Mouse (Mus musculus) hindlimb bud, embryonic 11.5 days (tissue): ENCODE measurements around the gene Itga6.

Source experiments
- DNase-seq: peaks from one replicate; pipeline ENCODE4 v3.0.0-alpha.2; 2012; ENCODE audit warnings: low read depth, low spot score; ENCODE audit errors: extremely low spot score

Gene Itga6

DNA sequence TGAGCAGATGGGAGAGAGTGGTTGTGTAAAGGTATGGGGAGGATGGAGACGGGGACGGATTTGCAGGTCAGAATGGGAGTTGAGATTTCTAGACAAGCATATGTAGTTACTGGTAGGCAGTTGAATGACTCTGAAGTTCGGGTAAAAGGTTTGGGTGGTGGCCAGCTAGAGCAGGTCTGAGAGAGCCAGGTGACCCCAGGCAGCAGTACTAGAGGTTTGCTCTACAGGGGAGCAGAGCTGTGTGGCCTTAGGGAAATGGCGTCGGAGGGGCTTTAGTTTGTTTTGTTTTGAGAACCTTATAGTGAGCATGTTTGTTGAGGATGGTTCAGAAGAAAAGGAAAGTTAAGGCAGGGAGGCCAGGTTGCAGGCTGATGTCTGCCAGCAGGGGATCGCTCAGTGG, 51.4 kb downstream of the Itga6 start:
- DNase-seq = no peak

DNA sequence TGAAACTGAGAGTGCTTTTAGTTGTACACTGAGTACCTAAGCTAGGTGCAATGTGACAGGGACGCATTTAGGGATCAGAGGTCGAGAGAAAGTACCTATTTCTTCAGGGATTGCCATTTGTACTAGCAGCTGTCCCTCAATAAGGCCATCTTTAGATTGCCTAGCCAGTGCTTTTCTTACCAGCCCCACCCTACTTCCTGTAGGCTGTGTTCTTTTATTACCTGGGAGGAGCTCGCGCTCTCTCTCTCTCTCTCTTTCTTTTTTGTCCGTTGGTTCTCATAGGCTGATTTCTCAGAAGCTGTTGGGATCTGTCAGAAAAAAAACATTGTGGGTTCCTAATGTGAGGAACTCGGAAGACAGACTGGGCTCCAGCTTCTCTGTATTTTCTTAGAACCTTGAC, 55.4 kb downstream of the Itga6 start:
- DNase-seq = no peak

GRCm38 (mm10) chr2:71801691-71802090, 56.3 kb downstream of the Itga6 start:
- no peak for DNase-seq

DNA sequence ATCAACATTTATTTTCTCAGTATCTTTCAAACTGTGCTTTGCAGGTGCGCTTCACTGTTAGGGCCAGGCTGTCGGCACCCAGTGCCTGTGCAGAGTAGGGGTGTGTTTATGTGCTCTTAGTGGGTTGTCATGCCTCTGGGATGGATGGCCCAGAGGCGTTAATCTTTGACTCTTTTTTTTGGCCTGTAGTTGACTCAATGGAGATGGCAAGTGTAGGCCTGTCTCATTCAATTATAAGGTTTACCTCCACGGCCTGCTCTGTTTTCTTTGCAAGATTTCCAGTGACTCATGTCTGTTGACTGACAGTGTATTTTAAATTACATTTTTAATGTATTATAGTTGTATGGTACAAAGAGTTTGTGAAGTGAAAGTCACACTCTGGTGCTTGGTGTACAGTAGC, 56.7 kb downstream of the Itga6 start:
- no peak for DNase-seq

GRCm38 (mm10) chr2:71805120-71805519, 59.7 kb downstream of the Itga6 start:
- no peak for DNase-seq

DNA sequence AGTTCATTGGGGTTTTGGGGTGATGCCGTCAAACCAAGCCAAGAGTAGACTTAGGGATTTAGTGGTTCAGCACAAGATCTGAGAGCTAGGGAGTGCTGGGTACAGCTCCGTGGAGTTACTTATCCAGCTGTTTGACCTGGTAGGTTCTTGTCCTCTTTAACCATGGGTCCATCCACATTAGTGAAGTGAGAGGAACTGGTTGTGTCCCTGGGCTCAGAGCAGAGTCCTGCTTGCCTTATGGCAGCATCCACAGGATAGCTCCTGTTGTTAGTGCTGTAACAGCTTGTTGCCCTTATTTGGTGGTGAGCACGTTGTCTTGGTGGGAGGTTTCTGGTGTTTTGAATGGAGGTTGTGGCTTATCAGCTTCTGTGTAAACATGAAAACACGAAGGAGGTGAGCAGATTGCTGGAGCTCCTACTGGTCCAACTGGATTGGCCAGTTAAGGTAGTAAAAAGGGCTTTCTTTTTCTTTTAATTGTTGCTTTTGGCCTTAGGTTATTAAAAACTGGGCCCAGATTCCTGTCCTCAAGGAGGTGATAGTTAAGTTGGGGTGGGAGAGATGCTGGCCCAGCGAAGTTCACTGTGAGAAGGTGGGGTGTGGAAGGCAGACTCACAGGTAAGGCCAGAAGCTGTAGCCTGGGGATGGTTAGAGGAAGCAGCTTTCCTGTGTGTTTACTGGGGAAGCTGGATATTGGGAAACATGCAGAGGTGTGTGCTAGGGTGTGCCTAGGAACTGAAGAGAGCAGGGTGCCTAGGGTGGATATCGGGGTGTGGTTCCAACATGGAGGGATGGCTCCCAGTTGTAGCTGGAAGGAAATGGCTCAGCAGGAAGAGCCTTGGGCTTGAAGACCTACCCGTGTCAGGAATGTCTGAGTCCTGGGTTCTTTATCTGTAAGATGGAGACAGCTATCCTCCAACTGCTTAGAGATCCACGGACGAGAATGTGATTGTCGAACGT, 60.5 kb downstream of the Itga6 start:
- no peak for DNase-seq

DNA sequence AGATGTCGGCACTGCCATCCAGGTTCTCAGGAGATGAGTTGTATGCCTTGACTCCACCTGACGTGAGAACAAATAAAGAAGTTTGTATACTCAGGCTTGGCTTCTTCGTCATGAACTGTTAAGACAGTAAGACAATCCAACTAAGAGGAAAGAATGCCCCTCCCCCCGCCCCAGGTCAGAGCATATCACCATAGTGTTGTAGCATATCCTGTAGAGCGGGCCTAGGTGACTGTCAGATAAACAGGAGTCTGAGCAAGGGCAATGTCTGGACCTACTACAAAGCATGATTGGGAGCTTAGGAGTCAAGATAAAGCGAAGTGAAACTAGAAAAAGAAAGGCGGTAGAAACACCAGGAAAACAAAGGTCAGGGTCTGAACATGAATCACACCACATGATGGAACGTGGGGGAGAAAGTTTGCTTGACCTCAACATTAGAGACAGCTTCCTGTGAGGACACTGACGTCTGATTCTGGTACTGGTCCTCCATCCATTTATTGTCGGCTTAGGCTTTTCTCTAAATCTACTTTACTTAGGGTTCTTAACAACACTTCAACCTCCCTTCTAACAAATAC, 64.0 kb downstream of the Itga6 start:
- no peak for DNase-seq

DNA sequence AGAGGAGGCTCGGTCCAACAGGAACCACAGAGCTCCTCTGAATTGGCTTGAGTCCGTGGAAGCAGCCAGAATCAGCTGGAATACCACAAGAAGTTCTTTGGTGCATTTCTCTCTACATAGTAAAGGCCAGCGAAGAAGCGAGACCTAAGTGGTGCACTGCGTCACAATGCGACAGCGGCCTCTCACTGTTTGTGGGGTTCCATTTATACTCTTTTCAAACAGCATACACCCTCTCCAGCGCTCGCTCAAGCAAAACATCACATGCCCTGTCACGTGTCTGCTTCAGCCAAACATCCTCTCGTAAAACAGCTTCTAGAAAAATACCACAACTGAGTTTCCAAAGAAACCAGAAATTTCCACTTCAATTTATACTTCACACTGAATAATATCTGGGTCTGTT, 64.6 kb downstream of the Itga6 start:
- DNase-seq = no peak

DNA sequence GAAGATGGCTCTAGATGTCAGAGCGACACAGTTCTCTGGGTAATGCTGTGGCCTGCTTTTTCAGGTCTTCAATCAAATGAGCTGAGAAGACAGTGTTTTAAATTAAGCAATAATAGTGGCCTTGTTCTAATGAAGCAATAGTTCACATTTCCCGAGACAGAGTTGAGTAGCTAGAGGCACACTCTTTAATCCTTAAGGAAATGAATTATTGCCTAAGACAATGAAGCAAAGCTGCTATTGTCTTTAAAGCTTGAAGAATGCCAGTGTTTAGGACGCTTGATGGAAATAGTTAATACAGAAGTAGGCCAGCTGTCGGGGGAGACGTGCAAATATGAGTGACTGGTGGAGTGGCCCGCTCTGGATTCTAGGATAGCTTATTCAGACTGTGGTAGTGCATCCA, 65.5 kb downstream of the Itga6 start:
- no peak for DNase-seq

DNA sequence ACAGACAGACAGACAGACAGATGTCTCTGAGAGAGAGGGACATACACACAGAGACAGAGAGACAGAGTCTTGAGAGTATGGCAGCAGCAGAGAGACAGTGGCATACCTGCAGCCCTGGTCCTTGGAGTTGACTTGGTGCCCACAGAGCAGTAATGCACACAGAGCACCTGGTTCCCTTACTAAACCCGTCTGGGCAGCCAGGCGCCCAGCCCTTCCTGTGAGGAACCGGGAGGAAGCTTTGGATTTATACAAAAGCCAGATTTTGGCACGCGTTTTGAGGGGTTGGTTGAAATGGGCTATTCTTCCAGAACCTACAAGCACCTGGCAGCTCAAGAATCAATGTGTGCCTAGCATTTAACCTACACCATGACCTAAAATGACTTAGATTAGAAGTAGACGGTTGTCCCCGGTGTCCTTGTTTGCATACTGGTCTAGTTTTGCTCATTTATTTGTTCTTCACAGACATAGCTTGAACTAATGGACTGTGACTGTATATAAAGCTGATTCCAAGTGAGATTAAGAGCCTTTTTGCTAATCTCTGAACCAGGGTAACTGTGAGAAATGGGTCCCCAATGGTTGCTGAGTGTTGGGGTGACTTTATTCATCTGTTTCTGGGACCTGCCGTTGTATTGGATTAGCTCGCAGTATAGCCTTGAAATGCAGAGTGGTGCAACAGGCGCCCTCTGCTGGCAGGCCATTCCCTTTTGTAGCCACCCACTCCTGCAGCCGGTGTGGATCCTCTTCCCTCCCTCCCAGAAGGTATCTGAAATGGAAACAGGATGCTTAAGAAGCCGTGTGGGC, 67.0 kb downstream of the Itga6 start:
- peak; percentile 35 for DNase-seq

- no peak for DNase-seq
Measured at GRCm38 (mm10) chr2:71813022-71813358, 67.6 kb downstream of the Itga6 start.

DNA sequence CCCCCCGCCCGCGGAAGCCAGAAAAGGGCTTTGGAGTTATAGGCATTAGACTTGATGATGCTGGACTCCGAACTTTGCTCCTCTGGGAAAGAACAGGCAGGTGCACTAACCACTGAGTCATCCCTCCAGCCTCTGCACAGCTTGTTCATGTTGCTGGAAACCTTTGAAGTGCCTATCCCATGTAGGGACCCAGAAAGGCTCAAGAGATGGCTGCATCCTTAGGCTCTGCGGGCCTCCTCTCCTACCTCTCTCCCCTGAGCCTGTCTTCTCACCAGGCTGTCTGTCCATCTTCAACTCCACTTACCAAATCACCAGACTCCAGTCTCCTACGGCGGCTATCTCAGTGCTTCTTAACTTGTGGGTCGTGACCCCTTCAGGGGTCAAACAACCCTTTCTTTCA, 68.0 kb downstream of the Itga6 start:
- DNase-seq = no peak

- no peak for DNase-seq
Measured at GRCm38 (mm10) chr2:71814016-71814415, 68.6 kb downstream of the Itga6 start.

DNA sequence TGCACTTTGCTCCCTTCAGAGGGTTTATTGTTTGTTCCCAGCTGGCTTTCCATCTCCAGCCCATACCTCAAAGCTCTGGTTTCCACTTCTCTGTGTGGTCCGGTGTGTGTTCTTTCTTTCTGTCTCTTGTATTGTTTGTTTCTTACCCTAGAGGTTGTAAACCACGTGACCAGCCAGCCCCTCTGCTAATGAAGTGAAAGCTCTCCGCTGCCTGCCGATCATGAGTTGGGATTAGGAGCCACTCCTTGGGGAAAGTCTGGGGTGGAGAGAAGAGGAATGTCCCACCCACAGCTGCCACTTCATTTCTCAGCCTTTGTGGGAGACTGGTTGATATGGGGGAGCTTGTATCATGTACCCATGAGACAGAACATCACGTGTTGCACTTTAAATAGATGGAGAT, 69.9 kb downstream of the Itga6 start:
- no peak for DNase-seq

GRCm38 (mm10) chr2:71816391-71817041, 71.1 kb downstream of the Itga6 start:
- peak; percentile 63 for DNase-seq

GRCm38 (mm10) chr2:71824146-71824545, 78.7 kb downstream of the Itga6 start:
- no peak for DNase-seq

- DNase-seq = no peak
Measured at GRCm38 (mm10) chr2:71827711-71828110, 82.3 kb downstream of the Itga6 start.

DNA sequence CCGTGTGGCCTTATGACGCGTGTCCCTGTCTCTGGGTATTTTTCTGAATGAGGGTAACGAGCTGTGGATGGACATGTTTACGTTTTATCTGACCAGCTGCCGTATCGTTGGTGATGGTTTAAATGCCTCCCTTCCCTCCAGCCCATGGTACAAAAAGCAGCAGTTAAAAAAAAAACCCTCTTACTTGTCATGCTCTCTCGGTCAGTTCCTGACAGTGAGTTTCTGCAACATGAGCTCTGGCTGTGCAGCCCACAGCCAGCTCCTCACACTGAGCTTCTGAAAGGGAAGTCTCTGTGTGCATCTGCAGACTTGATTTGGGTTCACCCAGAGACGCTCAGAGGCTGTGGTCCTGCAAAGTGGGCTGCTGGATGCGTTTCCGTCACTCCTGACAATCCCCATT, 83.5 kb downstream of the Itga6 start:
- no peak for DNase-seq

GRCm38 (mm10) chr2:71833626-71834025, 88.2 kb downstream of the Itga6 start:
- DNase-seq = no peak

- DNase-seq = no peak
Measured at GRCm38 (mm10) chr2:71834371-71834770, 89.0 kb downstream of the Itga6 start.

GRCm38 (mm10) chr2:71835556-71835955, 90.1 kb downstream of the Itga6 start:
- no peak for DNase-seq
